Mouse (Mus musculus): ENCODE measurements around the gene Scamp1.

Scamp1 gene

DNA sequence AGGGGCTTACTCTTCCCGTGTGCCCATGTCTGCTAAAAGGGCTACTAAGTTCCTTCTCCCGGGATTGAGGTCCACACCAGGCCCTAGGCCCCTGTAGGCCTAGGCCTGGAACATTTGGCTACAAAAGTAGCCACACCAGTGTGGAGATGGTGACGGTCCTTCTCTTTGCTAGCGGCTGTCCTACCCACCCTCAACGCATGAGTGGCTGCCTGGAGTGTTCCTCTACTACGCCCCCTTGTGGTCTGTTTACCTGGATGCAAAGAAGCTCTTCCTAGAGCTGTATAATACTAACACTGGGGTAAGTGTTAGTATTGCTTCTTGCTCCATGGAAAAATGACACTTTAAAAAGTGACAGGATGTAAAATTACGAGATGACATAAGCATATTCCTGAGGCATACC is 108.5 kb downstream of the Scamp1 start:
- peak; percentile 60 to 75 for DNase-seq (ENCODE audit: low spot score in 2 of 2)

GRCm38 (mm10) chr13:94175379-94176050 is 110.1 kb downstream of the Scamp1 start:
- DNase-seq (ENCODE audit: low spot score in 2 of 2), result peak; percentile 25 to 61

DNA sequence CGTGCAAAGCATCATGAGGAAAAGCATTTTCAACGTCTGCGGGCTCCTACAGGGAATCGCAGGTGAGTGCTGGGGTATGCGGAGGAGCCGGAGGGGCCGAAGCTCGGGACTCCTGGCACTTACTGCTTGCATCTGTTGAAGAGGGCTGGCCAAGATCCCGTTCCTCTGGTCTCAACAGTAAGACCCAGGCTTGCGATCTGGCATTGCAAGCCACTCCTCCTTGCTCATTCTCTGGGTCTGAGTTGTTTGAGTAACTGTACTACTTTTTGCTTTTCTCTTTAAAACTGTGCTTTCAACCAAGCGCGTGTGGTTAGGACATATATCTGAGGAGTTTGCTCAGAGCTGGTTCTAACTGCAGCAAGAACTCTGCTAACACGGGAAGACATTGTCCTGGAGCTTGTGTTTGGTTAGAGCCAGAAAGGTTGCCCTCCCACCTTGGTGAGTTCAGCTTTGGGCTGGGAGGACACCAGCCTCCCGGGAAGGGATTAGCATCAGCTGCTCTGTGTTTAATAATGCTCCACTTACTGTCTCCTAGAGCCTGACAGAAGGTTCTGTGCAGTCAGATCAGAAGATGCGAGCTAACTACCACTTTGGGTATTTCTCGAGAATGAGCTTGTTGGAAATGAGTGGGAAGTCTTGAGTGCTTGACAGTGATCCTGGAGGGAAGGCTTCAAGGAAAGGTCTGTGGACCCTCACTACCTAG is 110.9 kb downstream of the Scamp1 start:
- peak in 1 of 2 experiments; percentile 62 for DNase-seq (ENCODE audit: low spot score in 2 of 2)

DNA sequence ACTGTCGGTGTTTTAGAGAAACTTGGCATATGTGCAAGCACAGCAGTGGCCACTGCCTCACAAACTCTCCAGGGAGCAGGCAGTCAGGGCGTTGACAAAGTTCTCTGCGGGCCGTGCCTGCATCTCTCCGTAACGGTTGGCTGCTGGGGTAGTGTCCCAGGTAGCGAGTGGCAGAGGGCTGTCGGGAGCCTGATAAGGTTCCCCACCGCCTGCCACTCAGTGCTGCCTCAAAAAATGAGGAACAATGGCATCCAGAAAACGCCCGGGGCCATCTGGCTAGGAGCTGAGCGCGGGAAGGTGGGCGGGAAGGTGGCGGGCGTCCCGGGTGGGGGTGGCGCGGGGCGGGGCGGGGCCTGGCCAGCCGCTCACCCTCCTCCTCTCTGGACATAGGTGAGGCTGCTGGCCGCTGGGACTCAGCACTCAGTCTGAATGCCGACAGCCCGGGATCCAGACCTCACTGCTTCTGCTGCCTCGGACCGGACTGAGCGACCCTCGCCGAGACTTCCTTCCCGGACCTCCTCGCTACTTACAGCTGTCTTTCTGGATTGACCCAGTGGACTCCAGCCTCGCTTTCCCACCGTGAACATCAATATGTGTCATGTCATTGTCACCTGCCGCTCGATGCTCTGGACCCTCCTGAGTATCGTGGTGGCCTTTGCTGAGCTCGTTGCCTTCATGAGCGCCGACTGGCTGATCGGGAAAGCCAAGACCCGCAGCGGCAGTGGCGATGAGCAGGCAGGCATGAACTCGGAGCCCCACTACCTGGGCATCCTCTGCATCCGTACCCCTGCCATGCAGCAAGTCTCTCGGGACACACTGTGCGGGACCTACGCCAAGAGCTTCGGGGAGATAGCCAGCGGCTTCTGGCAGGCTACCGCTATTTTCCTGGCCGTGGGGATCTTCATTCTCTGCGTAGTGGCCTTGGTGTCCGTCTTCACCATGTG is 111.8 kb downstream of the Scamp1 start:
- DNase-seq (ENCODE audit: low spot score in 2 of 2), result peak; percentile 49 to 73

- no peak for DNase-seq (ENCODE audit: low spot score in 2 of 2)
These were observed 112.9 kb downstream of the Scamp1 start for GRCm38 (mm10) chr13:94172533-94173310.

- DNase-seq (ENCODE audit: low spot score in 2 of 2), result no peak
These were observed 114.0 kb downstream of the Scamp1 start for GRCm38 (mm10) chr13:94171612-94172011.

GRCm38 (mm10) chr13:94169325-94169916 is 116.2 kb downstream of the Scamp1 start:
- DNase-seq (ENCODE audit: low spot score in 2 of 2), result no peak

DNA sequence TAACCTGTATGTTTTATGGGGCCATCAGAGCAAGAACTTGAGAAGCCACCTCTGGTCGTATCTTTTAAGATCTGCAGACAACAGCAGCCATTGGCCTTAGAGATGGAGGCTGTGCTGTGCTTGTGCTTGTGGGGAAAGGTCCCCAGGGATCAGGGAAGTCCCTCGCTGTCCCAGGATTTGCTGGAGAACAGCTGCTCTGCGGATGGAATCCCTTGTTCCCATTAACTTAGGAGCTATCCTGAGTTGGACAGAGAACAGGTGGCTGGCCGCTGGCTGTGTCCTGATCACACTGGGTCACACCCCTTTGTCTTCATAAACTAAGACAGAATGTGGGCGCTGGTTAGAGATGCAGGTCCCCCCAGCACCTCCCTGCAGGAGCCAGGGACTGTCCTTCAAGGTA is 117.3 kb downstream of the Scamp1 start:
- no peak for DNase-seq (ENCODE audit: low spot score in 2 of 2)

DNA sequence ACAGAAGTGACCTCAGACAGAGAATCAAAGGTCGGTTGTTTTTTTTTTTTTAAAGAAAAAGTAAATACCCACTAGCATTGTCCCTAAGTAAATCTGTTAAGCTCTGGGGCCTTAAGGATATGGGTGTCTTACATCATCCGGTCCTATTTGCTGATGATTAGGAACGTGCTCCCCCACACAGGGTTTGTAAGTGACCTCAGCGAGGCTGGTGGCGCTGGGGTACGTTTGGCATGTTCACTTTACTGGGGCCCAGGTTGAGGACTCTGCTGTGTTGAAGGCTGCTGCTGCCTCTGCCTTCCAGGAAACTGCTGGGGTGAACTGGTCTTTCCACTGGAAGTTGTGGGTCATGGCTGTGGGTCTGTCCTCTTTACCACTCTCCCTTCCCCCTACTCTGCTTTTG is 121.2 kb downstream of the Scamp1 start:
- no peak for DNase-seq (ENCODE audit: low spot score in 2 of 2)

DNA sequence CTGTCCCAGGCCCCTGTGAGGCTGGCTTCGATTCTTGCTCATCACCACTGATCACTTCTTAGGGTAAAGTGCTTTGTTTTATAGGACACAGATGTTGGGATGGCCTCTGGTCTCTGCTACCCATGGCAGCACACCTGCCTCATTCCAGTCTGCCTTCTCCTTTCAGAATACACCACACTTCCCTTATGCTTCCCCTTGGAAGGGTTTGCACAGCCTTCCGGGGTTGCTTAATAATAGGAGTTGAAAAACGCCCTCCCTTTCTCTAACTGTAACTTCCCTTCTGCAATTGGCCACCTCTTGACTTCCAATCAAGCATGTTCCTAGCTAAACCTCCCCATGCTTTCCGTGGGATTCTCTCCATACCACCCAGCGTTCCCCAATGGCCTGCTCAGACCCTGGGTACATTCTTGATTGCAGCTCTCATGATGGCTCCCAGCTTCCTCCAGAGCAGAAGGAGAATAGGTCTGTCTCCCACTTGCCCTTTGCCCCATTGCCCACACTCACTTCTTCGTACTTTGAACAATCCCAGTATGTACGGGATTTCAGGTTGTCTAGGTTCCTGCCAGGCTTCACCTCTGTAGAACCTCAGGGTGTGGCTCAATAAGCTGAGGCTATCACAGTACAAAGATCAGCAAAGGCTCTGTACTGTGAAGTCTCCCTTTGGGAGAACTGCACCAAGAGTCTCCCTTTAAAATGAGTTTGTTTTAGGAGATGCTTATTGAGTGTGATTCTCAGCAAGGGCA is 126.0 kb downstream of the Scamp1 start:
- no peak for DNase-seq (ENCODE audit: low spot score in 2 of 2)

DNA sequence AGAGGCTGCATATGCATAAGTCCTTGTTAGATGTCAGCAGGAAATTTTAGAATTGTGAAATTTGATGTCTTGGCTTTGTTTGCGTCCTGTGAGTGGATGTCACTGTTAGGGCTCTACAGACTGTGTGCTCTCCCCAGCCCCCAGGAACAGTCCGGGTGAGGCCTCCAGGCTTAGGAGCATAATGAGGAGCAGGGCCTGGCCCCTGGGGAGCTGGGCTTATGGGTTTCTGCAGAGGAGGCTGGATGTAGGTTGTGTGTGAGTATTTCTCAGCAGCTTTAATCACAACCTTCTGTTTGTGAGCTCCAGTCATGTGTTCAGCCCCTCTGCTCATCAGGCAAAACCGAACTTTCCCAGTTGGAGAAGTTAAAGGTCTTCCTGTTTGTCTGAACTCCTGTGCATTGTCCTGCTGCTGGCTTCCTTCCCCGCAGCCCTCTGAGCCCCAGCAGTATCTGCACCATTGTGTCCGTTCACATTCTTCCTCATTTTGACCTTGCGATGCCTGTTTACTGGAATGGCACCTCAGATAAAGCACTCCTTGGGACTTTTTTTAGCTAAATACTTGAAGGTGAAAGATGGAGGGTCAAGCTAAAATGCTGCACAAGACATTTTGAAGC is 126.7 kb downstream of the Scamp1 start:
- no peak for DNase-seq (ENCODE audit: low spot score in 2 of 2)

GRCm38 (mm10) chr13:94155657-94156429 is 129.8 kb downstream of the Scamp1 start:
- DNase-seq (ENCODE audit: low spot score in 2 of 2), result no peak

DNA sequence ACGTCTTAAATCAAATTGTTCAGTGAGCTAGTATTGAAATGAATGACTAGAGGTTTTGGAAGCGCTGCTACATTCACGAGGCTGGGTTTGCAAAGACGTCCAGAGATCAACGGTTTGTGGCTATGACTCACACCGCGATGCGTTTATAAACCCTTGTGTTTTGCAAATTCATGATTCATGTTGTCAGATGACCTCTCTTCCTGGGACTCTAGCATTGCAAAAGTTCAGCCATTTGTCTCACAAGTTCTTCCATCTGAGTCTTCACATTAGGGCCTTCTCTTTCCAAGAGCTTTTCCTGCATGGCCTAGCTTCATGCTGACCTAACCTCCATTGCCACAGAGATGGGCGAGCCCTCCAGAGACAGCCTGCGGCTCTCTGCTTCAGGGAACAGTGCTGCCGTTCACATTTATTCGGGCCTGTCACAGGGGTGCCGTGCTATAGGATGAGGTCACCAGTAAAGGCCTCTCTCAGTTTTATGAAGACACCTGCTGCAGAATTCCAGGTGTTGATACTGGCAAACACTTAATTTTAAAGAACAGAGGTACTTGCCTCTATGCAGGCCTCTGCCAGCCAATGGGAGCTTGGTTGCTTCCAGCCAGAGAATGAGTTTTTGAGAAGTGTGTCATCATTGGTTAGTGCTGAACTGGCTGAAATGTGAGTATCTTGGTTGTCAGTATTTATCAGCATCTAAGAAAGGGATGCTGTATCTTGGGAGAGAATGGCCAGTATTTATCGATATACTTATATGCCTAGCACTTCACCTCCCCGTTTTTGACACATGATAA is 131.0 kb downstream of the Scamp1 start:
- DNase-seq (ENCODE audit: low spot score in 2 of 2), result no peak

DNA sequence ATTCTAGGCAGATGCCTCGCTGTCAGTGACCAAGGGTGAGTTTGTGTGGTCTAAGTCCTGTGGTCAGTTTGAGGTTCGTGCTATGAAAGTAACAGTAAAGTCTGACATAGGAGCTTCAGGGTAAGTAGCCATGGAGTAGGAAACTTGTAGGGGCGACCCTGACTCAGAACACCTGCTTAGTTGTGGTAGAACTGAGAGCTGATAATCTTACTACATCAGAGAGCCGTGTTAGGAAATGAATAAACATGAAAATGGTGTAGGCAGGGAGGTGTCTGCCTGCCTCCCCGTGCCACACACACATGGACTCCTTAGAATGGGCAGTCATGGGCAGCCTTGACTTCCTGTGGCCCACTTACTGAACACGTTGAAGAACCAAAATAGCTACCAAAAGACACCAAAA is 132.0 kb downstream of the Scamp1 start:
- no peak for DNase-seq (ENCODE audit: low spot score in 2 of 2)

DNA sequence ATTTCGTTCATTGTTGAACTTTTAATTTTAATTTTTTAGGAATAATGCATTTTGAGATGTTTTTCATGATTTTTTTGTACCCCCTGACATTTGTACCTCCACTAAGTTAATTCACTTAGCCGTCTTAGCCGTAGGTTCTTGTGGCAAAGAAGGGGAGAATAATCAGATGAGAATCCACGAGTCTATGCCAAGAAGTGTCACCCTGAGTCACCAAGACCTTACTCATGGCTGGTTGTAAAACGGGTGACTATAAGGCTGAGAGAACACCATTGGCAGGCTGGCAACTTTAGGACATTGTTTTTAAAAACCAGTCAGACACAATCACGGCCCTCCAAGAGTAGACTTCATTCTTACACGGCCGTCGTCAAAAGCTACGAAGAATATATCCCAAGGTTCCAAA is 132.8 kb downstream of the Scamp1 start:
- DNase-seq (ENCODE audit: low spot score in 2 of 2), result no peak
